Mouse (Mus musculus): ENCODE data around the gene Os9. TPM values are rescaled to one million over a fixed set of nuclear protein-coding genes. Genes with fewer than 3 reads are reported as not detected.
"Not testable (repeated sequence)": the region's sequence is repeated elsewhere in the genome, so short reads cannot be mapped to it uniquely, and the experiment has no call there.

Gene Os9
- polyA plus RNA-seq, 1 experiment from 2014 or later, result 101 TPM

- no peak overlapping the region for H3K4me2 ChIP-seq (replicated peaks)
- WGBS, result 67% methylated on average over 5 of the region's 5 CpGs
- H3K4me3 ChIP-seq (replicated peaks), result no peak overlapping the region
- H3K4me1 ChIP-seq, result no peaks in the 10 kb centered on the region
- H3K27ac ChIP-seq (replicated peaks), result no peak overlapping the region
- no peak for ATAC-seq (ENCODE audit: insufficient number of reproducible peaks, low FRiP score, low TSS enrichment, low read depth)
- no peaks in the 10 kb centered on the region for H3K27me3 ChIP-seq
- no peaks in the 10 kb centered on the region for H3K36me3 ChIP-seq
- no peak overlapping the region for H3K9ac ChIP-seq
- H3K9me3 ChIP-seq (replicated peaks), result no peaks in the 10 kb centered on the region
These were observed 24.4 kb upstream of the Os9 start for GRCm38 (mm10) chr10:127145303-127145702.

- Histone ChIP-seq H3K4me2 (replicated peaks) (no peak overlapping the region), H3K4me1 (no peaks in the 10 kb centered on the region), H3K9me3 (replicated peaks) (no peaks in the 10 kb centered on the region), H3K9ac (no peak overlapping the region), H3K27me3 (no peaks in the 10 kb centered on the region), H3K36me3 (no peaks in the 10 kb centered on the region), H3K4me3 (replicated peaks) (no peak overlapping the region), H3K27ac (replicated peaks) (no peak overlapping the region)
- no peak for ATAC-seq (ENCODE audit: insufficient number of reproducible peaks, low FRiP score, low TSS enrichment, low read depth)
- 81% methylated on average over 7 of the region's 7 CpGs for WGBS
These were observed 23.6 kb upstream of the Os9 start for GRCm38 (mm10) chr10:127144536-127144935.

DNA sequence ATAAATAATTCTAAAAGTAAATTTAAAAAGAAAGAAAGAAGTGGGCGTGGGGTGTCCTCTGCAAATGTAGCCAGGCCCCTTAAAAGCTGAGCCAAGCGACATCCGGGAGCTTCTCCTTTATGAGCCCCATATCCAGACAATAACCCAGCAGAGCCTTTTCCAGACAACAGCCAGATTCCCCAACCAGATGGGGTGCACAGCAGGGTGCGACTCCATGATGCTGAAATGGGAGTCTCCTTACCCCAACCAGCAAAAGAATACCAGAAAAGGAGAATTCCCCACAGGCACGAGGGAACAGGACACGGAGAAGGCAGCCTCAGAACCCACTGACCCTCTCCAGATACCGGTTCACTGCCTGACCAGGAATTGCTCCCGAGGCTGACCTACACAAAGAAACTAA is 22.3 kb upstream of the Os9 start:
- Histone ChIP-seq H3K4me1 (no peaks in the 10 kb centered on the region), H3K4me3 (replicated peaks) (no peak overlapping the region), H3K27me3 (no peaks in the 10 kb centered on the region), H3K27ac (replicated peaks) (no peak overlapping the region), H3K36me3 (no peaks in the 10 kb centered on the region), H3K9me3 (replicated peaks) (no peaks in the 10 kb centered on the region), H3K9ac (no peak overlapping the region), H3K4me2 (replicated peaks) (no peak overlapping the region)
- no peak for ATAC-seq (ENCODE audit: insufficient number of reproducible peaks, low FRiP score, low TSS enrichment, low read depth)
- 80% methylated on average over 8 of the region's 8 CpGs for WGBS

- Histone ChIP-seq H3K27ac (replicated peaks) (no peak overlapping the region), H3K4me3 (replicated peaks) (no peak overlapping the region), H3K27me3 (no peaks in the 10 kb centered on the region), H3K9ac (no peak overlapping the region), H3K4me2 (replicated peaks) (no peak overlapping the region), H3K4me1 (no peaks in the 10 kb centered on the region), H3K9me3 (replicated peaks) (no peaks in the 10 kb centered on the region), H3K36me3 (no peaks in the 10 kb centered on the region)
- 77% methylated on average over 8 of the region's 8 CpGs for WGBS
- ATAC-seq (ENCODE audit: insufficient number of reproducible peaks, low FRiP score, low TSS enrichment, low read depth), result no peak
These were observed 20.6 kb upstream of the Os9 start for GRCm38 (mm10) chr10:127141500-127141899.

GRCm38 (mm10) chr10:127140971-127141370 is 20.0 kb upstream of the Os9 start:
- Histone ChIP-seq H3K4me3 (replicated peaks) (no peak overlapping the region), H3K4me1 (no peaks in the 10 kb centered on the region), H3K9ac (no peak overlapping the region), H3K36me3 (no peaks in the 10 kb centered on the region), H3K27me3 (no peaks in the 10 kb centered on the region), H3K9me3 (replicated peaks) (no peaks in the 10 kb centered on the region), H3K27ac (replicated peaks) (no peak overlapping the region), H3K4me2 (replicated peaks) (no peak overlapping the region)
- ATAC-seq (ENCODE audit: insufficient number of reproducible peaks, low FRiP score, low TSS enrichment, low read depth), result no peak
- WGBS, result 80% methylated on average over 11 of the region's 11 CpGs

- Histone ChIP-seq H3K27ac (replicated peaks) (no peak overlapping the region), H3K4me1 (peaks cover 8% of the 10 kb centered on the region; the same call in 1 of the 2 replicates), H3K9ac (no peak overlapping the region), H3K4me2 (replicated peaks) (no peak overlapping the region), H3K4me3 (replicated peaks) (no peak overlapping the region), H3K36me3 (no peaks in the 10 kb centered on the region), H3K27me3 (no peaks in the 10 kb centered on the region), H3K9me3 (replicated peaks) (no peaks in the 10 kb centered on the region)
- ATAC-seq (ENCODE audit: insufficient number of reproducible peaks, low FRiP score, low TSS enrichment, low read depth), result no peak
- WGBS, result 86% methylated on average over 18 of the region's 18 CpGs
These were observed 17.6 kb upstream of the Os9 start for GRCm38 (mm10) chr10:127138328-127139141.

DNA sequence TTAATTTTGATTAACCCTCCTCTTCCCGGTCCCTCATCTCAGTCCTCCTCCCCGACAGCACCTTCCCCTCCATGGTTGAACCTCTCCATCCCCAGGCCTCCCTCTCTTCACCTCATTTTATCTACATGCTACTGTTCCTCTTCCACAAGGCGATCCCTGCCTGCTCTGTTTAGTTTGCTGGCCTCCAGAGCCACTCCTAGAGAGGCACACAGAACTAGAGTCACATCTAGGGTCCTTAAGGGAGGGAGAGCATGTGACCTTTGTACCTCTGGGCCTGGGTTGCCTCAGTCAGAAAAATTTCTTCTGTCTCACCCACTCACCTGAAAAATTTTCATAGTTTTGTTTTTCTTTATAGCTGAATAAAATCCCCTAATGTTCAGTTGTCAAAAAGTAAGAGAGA is 17.0 kb upstream of the Os9 start:
- H3K4me1 ChIP-seq, result peaks cover 8% of the 10 kb centered on the region; the same call in 1 of the 2 replicates
- H3K36me3 ChIP-seq, result no peaks in the 10 kb centered on the region
- H3K27me3 ChIP-seq, result no peaks in the 10 kb centered on the region
- H3K4me2 ChIP-seq (replicated peaks), result no peak overlapping the region
- H3K9ac ChIP-seq, result no peak overlapping the region
- H3K27ac ChIP-seq (replicated peaks), result no peak overlapping the region
- WGBS, result 77% methylated on average over 3 of the region's 3 CpGs
- no peak for ATAC-seq (ENCODE audit: insufficient number of reproducible peaks, low FRiP score, low TSS enrichment, low read depth)
- no peak overlapping the region for H3K4me3 ChIP-seq (replicated peaks)
- no peaks in the 10 kb centered on the region for H3K9me3 ChIP-seq (replicated peaks)

GRCm38 (mm10) chr10:127136510-127136909 is 15.6 kb upstream of the Os9 start:
- WGBS, result 67% methylated on average over 4 of the region's 4 CpGs
- no peaks in the 10 kb centered on the region for H3K27me3 ChIP-seq
- H3K9ac ChIP-seq, result no peak overlapping the region
- no peak for ATAC-seq (ENCODE audit: insufficient number of reproducible peaks, low FRiP score, low TSS enrichment, low read depth)
- no peak overlapping the region for H3K4me3 ChIP-seq (replicated peaks)
- H3K4me1 ChIP-seq, result peaks cover 8% of the 10 kb centered on the region; the same call in 1 of the 2 replicates
- no peak overlapping the region for H3K4me2 ChIP-seq (replicated peaks)
- H3K9me3 ChIP-seq (replicated peaks), result no peaks in the 10 kb centered on the region
- no peak overlapping the region for H3K27ac ChIP-seq (replicated peaks)
- H3K36me3 ChIP-seq, result no peaks in the 10 kb centered on the region

GRCm38 (mm10) chr10:127135118-127135836 is 14.3 kb upstream of the Os9 start:
- 28% methylated on average over 8 of the region's 8 CpGs for WGBS
- no peak for ATAC-seq (ENCODE audit: insufficient number of reproducible peaks, low FRiP score, low TSS enrichment, low read depth)
- Histone ChIP-seq H3K9ac (no peak overlapping the region), H3K4me1 (peaks cover 8% of the 10 kb centered on the region; the same call in 1 of the 2 replicates), H3K27ac (replicated peaks) (0 out of 2 replicates have a peak overlapping the region, but pooled peaks have one; percentile 48), H3K4me3 (replicated peaks) (no peak overlapping the region), H3K4me2 (replicated peaks) (no peak overlapping the region), H3K9me3 (replicated peaks) (no peaks in the 10 kb centered on the region), H3K27me3 (no peaks in the 10 kb centered on the region), H3K36me3 (no peaks in the 10 kb centered on the region)

GRCm38 (mm10) chr10:127134394-127135035 is 13.6 kb upstream of the Os9 start:
- not testable (repeated sequence) for H3K36me3 ChIP-seq; H3K9me3 ChIP-seq (replicated peaks); ATAC-seq (ENCODE audit: insufficient number of reproducible peaks, low FRiP score, low TSS enrichment, low read depth); H3K4me1 ChIP-seq; H3K27me3 ChIP-seq; H3K27ac ChIP-seq (replicated peaks); H3K9ac ChIP-seq; H3K4me2 ChIP-seq (replicated peaks); H3K4me3 ChIP-seq (replicated peaks)
- 78% methylated on average over 3 of the region's 3 CpGs for WGBS

- 59% methylated on average over 5 of the region's 5 CpGs for WGBS
These were observed 11.5 kb upstream of the Os9 start for GRCm38 (mm10) chr10:127132469-127132868.

More at GRCm38 (mm10) chr10:127132469-127132868, 11.5 kb upstream of the Os9 start:
- Histone ChIP-seq H3K27me3 (no peaks in the 10 kb centered on the region), H3K36me3 (no peaks in the 10 kb centered on the region), H3K4me1 (peaks cover 8% of the 10 kb centered on the region; the same call in 1 of the 2 replicates), H3K27ac (replicated peaks) (no peak overlapping the region), H3K4me2 (replicated peaks) (no peak overlapping the region), H3K9ac (no peak overlapping the region), H3K9me3 (replicated peaks) (no peaks in the 10 kb centered on the region), H3K4me3 (replicated peaks) (no peak overlapping the region)
- ATAC-seq (ENCODE audit: insufficient number of reproducible peaks, low FRiP score, low TSS enrichment, low read depth), result no peak

All from embryonic facial prominence, embryonic 15.5 days (tissue).